Mouse (Mus musculus): ENCODE data around the gene Rab34.

GRCm38 (mm10) chr11:78140665-78141064 is 47.6 kb upstream of the Rab34 start:
- TF ChIP-seq CTCF (IDR thresholded peaks at IDR 0.05; ENCODE audit: borderline replicate concordance, insufficient read depth, low read depth, low read length) (no peak), POLR2A (IDR thresholded peaks at IDR 0.05; ENCODE audit: borderline replicate concordance, insufficient read depth, low read length) (no peak)

All from cerebellum, adult 2 months (tissue).